Mouse (Mus musculus) heart, postnatal 25 days (tissue): ENCODE measurements around the gene Tns3. TPM values are rescaled to one million over a fixed set of nuclear protein-coding genes. Genes with fewer than 3 reads are reported as not detected.

Experiments used
- DNase-seq: peaks from one replicate; pipeline ENCODE4 v3.0.0; 2022; ENCODE audit warnings: low spot score
- intact Hi-C: fragments of 180-260 bp; cut with DNase I; formaldehyde crosslinking; loops from one replicate; pipeline ENCODE4 v1.15.1; 2025
- total RNA-seq, 2 experiments: library from RNA; stranded (reverse); gene quantifications; 2 replicates each; pipeline ENCODE4 v1.2.3; 2021

Gene Tns3
- total RNA-seq = 10 to 100 TPM; 21.2 to 21.4 TPM

DNA sequence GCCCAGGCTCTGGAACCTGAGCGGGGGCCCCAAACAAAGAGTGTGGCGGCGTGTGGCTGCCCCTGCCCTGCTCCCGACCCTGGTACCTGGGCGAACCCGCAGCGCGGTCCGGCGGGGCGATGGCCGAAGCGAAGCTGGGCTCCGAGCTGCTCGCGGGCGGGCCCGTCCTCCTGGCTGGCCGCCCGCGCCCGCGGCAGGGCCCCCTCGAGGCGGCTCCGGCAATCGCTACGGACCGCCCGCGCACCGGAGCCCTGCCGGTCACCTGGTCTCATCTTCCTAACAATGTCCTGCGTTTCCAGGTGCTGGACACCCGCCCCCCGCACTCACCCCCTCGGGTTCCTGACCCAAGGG is at the start of gene Tns3:
Gene Tns3, minus strand, starts transcription at position 143 of the 351 bp plus-strand sequence.
- intact Hi-C loops = loop anchor here (5.0 kb wide), 2 partner anchors 42 to 77 kb away; no protein-coding TSS in a partner anchor
- peak; percentile 32 for DNase-seq

DNA sequence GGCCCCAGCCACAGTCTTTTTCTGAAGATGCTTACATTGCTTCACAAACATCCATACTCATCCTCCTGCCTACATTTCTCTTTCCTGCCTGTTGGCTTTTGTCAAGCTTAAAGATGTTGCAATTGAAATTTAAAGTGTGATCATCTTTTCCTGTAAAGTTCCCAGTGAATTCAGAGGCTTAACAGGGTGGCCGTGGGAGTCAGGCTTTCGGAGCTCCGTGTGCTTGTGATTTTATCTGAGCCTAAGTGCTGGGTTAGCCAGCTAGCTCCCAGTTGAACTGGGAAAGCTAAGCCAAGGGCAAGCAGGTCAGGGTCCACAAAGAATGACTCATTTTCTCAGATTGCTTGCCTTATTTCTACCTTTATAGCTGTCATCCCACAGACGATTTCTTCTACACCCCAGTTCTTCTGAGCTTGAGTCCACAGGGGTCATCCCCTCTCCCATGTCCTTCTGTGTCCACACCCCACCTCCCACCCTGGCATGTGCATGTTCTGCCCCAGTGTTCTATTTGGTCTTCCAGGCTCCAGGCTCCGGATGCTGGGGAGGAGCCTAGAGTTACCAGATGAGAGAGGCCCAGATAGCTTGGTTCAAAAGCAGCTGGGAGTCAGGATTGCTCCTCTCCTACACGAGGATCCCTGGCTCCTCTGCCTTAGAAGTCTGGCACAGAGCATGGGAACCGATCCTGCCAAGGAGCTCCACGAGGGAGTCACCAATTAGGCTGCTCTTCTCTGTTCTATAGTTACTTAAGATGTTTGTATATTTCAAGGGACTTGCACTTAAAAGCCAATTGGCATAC is 42.1 kb upstream of the Tns3 start:
- intact Hi-C loops = no loop called here
- DNase-seq = peak; percentile 6

DNA sequence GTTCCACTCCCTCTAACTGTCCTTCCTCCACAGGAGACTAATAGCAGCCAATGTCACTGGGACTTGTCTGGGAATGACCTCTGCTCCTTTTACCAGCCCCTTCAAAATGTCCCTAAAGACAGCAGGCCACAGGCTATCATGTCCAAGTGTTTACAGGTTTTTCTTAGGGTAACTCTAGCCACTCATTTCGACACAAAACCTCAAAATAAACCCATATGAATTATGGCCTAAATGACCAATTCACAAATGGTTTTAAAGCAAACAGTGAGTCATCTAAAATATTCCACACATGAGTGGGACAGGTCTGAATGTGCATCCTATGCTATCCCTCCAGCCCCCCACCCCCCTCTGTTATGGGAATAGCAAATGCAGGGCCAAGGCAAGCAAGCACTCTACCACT is 40.8 kb upstream of the Tns3 start:
- intact Hi-C loops = no loop called here
- no peak for DNase-seq

DNA sequence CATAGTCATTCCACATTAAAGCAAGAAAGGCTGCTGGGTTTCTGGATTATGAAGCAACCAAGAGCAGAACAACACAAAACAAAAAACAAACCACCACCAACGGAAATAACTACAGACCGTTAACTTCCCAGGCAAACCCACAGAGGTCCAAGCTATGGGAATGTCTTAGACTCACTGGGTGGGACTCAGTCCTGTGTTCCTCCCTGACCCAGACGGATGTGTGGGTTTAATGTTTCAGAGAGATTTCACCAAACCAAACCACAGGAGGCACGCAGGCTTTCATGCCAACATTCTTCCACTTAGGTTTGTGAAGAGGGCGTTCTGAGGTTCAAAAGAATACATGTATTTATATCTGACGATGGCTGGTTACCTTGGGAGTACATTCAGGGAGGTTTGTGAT is 39.5 kb upstream of the Tns3 start:
- intact Hi-C loops = no loop called here
- DNase-seq = no peak

DNA sequence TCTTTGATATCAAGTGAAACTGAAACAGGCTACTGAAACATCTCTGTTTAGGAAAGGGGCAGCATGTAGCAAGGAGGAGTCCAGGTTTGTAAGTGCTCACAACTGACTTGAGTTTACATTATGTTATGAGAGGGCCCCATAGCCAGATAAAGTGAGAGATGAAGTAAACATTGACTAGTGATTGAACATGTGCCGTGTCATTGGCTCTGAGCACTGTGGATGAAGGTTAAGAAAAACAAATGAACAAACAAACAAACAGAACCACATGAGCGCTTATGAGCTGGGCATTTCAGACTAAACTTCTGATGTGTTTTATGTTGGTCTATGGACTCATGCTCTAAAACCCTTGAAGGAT is 38.2 kb upstream of the Tns3 start:
- intact Hi-C loops = no loop called here
- DNase-seq = no peak

DNA sequence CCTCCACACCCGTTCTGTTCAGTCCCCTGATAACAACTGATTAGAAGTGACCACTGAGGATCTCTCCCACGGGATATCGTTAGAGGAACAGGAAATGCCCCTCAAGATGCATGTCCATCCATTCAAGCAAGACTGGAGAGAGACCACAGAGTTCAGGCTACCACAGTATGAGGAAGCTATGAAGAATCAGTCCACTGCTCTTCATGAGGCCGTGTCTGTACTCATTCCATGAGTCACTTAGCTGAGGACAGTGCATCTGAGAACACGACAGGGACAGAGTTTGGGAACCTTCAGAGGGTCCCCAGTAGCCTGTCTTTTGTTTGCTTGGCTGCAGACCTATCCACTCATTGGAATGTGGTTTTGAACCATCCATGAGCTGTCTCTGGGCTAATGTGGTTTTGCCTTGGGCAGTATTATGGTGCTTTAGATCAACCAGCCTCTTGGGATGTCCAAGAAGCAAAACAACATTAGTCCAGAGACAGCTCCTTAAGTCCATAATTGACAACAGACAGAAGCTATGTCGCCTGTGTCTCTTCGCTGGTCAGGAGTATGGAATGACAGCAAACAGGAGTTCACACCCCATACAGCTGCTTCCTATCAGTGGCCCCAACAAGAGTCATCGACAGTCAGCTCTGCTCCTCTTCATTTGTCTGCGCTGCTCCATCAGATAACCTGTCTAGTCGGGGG is 37.7 kb upstream of the Tns3 start:
- no peak for DNase-seq
- intact Hi-C loops = no loop called here

DNA sequence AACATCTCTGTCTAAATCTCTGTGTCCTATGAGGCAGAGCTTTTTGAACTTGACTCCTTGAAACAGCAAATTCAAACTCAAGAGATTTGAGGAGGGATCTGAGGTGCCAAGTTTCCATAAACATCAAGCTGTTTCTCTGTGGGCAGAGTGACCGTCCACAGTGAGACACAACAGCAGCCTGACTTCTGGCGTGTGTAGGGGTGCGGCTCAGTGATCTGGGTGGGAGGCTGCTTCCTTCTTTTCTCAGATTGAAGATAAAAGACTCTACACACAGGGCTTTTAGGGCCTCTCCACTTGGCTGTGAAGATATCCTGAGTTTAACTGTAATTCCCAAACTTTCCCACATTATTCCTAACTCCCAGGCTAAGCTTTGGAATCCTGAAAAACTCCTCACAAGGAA is 37.1 kb upstream of the Tns3 start:
- DNase-seq = no peak
- intact Hi-C loops = no loop called here

DNA sequence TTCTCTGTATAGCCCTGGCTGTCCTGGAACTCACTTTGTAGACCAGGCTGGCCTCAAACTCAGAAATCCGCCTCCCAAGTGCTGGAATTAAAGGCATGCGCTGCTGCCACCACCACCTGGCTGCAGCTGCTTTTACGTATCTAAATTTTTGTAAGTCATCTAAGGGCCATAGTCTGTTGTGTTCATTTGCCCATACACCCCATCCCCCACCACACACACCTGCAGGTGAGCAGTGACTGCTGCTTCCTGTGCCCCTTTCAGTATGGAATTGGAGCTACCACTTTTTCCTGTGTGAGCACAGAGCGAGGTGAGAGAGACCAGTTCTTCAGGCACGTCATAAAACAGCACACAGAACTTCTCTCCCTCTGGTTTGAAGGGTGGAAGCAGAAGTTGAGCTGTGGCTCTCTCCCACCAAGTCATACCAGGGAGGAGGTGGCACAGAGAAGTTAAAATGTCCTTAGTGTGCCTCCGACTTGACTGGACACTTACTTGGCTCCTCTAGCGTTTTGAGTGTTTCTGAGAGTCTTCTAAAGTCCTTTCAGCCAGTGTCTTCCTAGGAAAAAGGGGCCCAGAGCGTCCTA is 36.4 kb upstream of the Tns3 start:
- intact Hi-C loops = no loop called here

DNA sequence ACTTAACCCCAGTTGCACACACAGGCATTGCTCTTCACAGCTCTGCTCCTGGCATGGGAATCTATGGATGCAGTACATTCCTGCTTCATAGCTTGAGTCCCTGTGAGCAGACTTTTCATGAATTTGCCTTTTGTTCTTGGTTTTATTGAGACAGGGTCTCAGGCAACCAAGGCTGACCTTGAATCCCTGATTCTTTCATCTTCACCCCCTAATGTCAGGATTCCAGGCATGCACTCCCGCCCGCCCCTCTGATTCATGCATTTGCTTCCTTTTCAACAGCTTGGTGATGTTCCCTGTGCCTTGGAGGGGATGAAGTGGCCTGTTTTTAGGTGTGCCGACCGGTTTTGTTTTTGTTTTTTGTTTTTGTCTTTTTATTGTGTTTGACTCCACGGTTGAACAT is 35.4 kb upstream of the Tns3 start:
- intact Hi-C loops = no loop called here
- no peak for DNase-seq

More for the DNA sequence above, 36.4 kb upstream of the Tns3 start:
- no peak for DNase-seq

DNA sequence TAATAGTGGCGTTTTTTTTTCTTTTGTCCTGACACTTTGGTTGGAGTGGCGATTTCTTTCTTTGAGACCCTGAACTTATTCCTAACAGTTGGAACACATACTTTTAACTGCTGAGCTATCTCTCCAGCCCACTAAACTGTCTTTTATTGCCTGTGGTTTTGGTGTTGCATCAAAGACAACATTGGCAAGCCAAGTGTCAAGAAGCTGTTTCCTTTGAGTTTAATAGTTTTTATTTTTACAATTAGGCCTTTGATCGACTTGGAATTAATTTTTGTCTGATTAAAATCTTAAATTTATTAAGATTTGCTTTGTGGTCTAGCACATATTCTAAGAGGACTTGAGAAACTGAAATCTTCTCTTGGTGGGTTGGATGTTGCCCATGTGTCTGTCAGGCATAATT is 33.3 kb upstream of the Tns3 start:
- intact Hi-C loops = no loop called here
- no peak for DNase-seq

DNA sequence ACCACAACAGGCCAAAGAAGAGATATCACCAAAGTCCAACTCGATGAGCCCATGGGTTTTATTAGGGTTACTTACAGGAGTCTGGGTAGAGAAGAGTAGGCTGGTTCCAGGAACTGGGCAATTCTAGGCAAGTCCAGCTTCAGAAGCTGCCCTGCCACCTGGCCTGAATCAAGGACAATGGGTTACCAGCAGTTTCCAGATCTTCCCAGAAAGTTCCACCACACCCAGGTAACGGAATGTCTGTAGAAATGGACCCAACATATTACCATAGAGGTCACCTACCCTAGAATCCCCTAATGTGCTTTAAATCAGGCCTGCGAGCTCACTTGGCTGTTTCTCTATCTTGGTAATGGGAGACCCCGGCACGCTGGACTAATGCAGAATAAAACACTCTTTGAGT is 29.8 kb upstream of the Tns3 start:
- intact Hi-C loops = no loop called here
- DNase-seq = no peak

DNA sequence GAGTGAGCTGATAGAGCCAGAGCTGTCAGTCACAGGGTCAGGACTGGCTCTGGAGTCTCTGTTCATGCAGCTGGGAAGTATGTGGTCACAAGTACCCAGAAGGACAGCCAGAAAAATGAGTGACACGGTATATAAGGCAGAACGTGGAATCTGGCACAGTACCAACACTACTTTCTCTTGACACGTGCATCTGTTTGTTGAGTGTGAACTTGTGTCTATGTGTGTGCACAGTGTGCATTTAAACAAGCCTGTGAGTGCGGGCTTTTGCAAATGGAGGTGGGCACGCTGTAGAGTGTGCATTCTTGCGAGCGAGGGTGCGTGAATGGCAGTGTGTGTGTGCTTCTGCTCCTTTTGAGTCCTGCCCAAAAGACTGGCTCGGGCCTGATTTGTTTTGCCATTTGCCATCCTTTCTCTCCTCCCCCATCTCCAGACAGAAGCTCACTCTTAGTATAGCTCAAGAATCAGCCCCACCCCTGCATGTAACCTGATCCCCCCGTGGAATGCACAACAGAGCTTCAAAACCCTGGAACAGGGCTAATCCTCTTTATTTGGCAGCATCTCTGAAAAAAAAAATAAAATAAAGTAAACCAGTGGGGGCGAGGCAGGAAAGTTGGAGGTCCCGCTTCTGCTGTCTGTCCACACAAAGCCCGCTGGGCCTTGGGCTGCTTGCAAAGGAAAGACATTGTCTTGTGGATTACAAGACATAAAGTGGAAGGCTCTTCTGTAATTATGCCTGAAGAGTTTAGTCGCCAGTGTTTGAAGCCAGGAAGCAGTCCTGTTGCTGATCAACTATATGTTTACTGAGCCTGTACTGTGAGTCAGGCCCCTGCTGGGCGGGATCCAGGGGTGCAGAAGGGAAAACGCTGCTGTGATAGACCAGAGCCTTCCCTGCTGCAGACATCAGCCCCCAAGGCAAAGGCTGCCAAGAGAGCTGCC is 28.5 kb upstream of the Tns3 start:
- intact Hi-C loops = no loop called here
- DNase-seq = no peak

DNA sequence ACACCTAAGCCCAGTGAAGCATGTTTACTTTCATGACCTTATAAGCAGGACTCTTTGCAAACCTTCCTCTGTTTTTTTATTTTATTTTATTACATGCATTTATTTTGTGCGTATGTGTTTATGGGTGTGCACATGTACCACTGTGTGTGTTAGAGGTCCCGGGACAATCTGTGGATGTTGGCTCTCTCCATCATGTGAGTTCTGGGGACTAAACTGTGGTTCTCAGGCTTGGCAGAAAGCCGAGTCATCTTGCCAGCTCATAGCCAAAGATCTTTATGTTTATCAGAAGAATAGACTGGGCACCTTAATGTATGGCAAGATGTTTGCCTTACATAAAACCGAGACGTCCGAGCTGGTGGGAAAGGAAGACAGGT is 27.8 kb upstream of the Tns3 start:
- no peak for DNase-seq
- intact Hi-C loops = no loop called here

DNA sequence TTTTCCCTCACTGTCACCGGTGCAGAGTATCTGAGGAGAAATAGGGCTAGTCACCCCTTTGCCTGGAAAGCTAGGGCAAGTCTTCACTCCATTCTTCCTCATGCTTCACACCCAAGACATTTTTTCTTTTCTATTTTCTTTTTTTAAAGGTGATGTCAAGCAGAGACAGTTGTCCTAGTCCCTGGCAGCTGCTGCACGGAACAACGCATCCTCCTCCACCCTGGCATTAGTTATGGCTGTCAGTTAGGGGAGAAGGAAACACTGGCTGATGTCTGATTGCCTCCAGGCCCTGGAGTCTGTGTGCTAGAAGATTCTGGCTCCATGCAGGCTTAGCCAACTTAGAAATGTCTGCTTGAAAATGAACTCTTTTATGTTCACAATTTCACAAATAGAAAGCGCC is 27.3 kb upstream of the Tns3 start:
- intact Hi-C loops = no loop called here
- DNase-seq = no peak

DNA sequence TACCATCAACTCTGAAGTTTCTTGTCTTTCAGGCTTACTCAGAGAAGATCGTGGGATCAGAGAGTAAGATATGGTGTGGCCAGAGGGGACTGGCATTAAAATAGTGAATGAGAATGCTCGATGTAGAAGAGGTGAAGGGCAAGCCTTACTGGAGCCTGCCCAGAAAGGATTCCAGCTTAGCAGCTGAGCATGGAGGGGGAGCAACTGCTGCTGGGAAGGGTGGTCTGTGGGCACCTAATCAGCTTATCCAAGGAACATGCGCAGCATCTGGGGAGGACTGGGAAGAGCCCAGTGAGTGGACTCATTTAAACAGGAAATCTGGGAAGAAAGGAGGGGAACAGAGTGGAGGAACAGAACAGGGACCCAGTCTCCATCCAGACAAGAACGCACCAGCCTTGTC is 26.3 kb upstream of the Tns3 start:
- DNase-seq = no peak

DNA sequence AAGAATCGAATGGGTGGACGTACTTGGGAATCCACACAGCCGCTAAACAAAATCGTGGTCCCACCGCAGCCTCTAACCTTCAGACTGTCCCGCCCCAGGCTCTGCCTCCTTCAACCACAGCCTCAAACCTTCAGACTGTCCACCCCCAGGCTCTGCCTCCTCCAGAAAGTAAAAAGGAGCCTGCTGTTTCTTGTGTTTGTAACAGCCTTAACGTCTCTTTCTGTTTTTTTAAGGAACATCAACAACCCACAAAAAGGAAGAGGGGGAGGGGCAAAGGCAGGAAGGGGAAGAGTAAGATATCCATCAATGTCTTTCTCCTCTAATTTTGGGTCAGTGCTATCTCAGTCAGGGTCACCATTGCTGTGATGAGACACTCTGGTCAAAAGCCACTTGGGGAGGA is 25.2 kb upstream of the Tns3 start:
- no peak for DNase-seq
- intact Hi-C loops = no loop called here

More for the DNA sequence above, 26.3 kb upstream of the Tns3 start:
- intact Hi-C loops = no loop called here

DNA sequence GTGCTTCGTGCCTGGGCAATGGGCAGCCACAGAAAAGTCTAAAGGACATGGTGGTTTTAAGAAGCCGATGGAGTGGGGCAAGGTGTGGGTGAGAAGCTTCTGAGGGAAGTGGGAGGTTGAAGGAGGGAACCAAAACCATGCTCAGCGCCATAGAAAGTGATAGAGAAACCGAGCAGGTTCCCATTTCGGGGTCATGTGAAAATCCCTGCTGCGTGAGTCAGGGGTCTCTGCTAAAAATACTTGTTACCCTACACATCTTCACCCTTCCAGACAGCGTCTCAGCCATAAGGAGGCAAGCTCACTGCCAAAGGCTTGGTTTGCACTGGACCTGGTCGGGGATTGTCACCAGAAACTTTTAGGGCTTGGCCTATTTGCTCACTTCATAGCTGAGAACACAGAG is 24.6 kb upstream of the Tns3 start:
- intact Hi-C loops = no loop called here
- no peak for DNase-seq

DNA sequence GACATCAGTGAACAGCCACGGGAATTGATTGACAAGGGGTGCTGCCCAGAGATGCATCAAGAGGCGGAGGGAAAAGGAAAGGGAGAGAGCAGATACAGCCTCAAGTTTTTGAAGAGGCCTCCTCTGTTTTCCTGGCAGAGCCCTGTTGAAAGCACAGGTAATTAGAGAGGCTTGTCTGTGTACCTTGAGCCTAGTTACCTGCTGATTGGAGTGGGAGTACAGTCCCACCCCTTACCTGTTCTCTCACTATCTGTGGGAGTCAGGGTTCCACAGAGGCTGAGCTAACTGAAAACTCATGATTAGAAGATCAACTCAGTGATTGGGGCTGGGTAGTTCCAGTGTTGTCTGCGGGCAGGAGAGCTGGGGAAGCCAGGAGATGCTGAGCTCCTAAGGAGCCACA is 22.2 kb upstream of the Tns3 start:
- intact Hi-C loops = no loop called here
- no peak for DNase-seq

DNA sequence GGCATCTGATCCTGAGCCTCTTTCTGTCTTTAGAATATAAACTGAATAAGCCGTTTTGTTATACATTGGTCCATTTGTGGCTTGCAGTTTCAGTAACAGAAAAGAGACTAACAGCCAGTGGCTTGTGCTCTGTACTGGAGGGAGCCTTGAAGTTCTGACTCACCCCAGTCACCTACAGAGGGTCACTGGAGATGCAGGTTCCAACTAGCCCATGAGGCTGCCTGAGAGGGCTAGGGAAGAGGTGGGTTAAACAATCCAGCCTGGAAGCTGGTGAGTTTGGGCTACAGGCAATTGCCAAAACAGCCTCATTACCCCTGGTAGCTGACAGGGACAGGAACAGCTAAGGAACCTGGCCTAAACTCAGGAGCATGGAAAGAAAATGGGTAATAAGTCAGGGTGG is 21.7 kb upstream of the Tns3 start:
- intact Hi-C loops = no loop called here
- no peak for DNase-seq

DNA sequence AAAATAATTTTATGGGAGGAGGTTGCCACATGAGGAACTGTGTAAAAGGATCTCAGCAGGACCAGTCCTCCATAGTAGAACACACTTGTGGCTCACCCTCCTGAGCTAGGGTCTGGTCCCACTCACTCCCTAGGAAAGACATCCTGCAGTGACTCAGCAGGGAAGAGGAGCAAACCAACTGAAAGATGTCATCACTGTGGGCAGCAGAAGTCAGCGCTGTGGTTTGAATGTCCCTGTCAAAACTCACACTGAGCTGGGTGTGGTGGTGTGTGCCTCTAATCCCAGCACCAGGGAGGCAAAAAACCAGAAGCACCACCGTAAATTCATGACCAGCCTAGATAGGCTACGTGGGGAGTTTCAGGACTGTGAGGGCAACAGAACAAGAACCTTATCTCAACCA is 20.9 kb upstream of the Tns3 start:
- intact Hi-C loops = no loop called here
- DNase-seq = no peak

DNA sequence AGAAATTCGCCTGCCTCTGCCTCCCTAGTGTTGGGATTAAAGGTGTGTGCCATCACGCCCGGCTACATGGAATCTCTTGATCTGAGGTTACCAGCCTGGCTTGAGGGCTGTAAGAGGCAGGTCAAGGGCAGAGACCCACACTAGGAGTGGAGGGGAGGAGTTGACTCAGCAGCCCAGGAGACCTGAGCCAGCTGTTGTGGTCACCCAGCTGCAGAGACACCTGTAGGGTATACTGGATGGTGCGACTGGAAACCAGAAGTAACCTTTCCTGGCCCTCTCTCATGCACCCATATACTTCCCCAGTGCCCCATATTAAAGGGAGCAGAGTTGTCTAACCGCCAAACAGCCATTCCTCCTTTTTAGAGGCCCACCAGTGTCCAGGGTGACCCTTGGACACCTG is 19.9 kb upstream of the Tns3 start:
- intact Hi-C loops = no loop called here
- no peak for DNase-seq
